8 mouse cellular contexts compared by ENCODE assay signal in genomic region chr2:165856611-165857200, GRCm38 (mm10). TPM values are rescaled to one million over a fixed set of nuclear protein-coding genes. Genes with fewer than 3 reads are reported as not detected.
DNase-seq lines count a peak whose midpoint lies in the region; ATAC-seq and TF ChIP-seq lines count a peak whose summit lies in the region.

No protein-coding gene starts in this region.

- no peak overlapping the region for H3K4me2 ChIP-seq in forebrain, embryonic 11.5 days (ENCODE audit: low read depth, low read length, severe bottlenecking)
- H3K4me2 ChIP-seq in limb, embryonic 14.5 days (replicated peaks; ENCODE audit: low read depth, low read length, severe bottlenecking), result no peak overlapping the region

- intact Hi-C loops in left cerebral cortex, postnatal 14 days (cut with DNase I), result no loop called here

- 75% methylated on average over 7 of the region's 7 CpGs for WGBS in forebrain, embryonic 11.5 days
- WGBS in limb, embryonic 14.5 days, result 66% methylated on average over 7 of the region's 7 CpGs

- no peaks in the 10 kb centered on the region for H3K9me3 ChIP-seq in forebrain, embryonic 11.5 days (ENCODE audit: control insufficient read depth, low read length)
- no peaks in the 10 kb centered on the region for H3K9me3 ChIP-seq in limb, embryonic 14.5 days (ENCODE audit: control insufficient read depth, low read length)

- no peak for TF ChIP-seq POLR2A in limb, embryonic 14.5 days (IDR thresholded peaks at IDR 0.05; ENCODE audit: borderline replicate concordance, extremely low read depth, insufficient read depth, insufficient read length)

- H3K27me3 ChIP-seq in forebrain, embryonic 11.5 days (ENCODE audit: control insufficient read depth, insufficient read depth, low read length), result no peaks in the 10 kb centered on the region
- no peaks in the 10 kb centered on the region for H3K27me3 ChIP-seq in limb, embryonic 14.5 days (ENCODE audit: control insufficient read depth, insufficient read depth, low read length)

- peak; percentile 67 for DNase-seq in cerebellum, adult 9-10 months
- DNase-seq in cerebellum, postnatal 10 days, result no peak
- peak; percentile 44 for DNase-seq in 3134 (ENCODE audit: extremely low read depth, insufficient read length, low spot score)
- DNase-seq in forebrain, embryonic 11.5 days (ENCODE audit: low spot score), result no peak
- DNase-seq in limb, embryonic 14.5 days (ENCODE audit: low spot score), result no peak
- DNase-seq in adrenal gland, adult 2 months, result no peak
- no peak for DNase-seq in left cerebral cortex, postnatal 14 days (ENCODE audit: low spot score in 2 of 2)

- H3K36me3 ChIP-seq in forebrain, embryonic 11.5 days (ENCODE audit: control insufficient read depth, insufficient read depth, low read length), result no peaks in the 10 kb centered on the region; the same call in 1 of the 2 replicates
- H3K36me3 ChIP-seq in limb, embryonic 14.5 days (ENCODE audit: control insufficient read depth, insufficient read depth, low read length), result peaks cover 8% of the 10 kb centered on the region; the same call in 1 of the 2 replicates

- H3K9ac ChIP-seq in forebrain, embryonic 11.5 days (ENCODE audit: low read length), result peak overlapping the region; percentile 8; the same call in 1 of the 2 replicates
- H3K9ac ChIP-seq in limb, embryonic 14.5 days (ENCODE audit: low read depth, low read length, severe bottlenecking), result no peak overlapping the region

- no peak for ATAC-seq in forebrain, embryonic 11.5 days (replicated peaks; ENCODE audit: low FRiP score)
- no peak for ATAC-seq in limb, embryonic 14.5 days (ENCODE audit: low FRiP score, low read depth)
- no peak for ATAC-seq in monocyte, adult 5-6 weeks (replicated peaks; ENCODE audit: insufficient number of reproducible peaks, low FRiP score, low TSS enrichment, poor library complexity, severe bottlenecking)

- no peak overlapping the region for H3K4me3 ChIP-seq in forebrain, embryonic 11.5 days (ENCODE audit: low read depth, low read length)
- H3K4me3 ChIP-seq in limb, embryonic 14.5 days (replicated peaks; ENCODE audit: low read length), result no peak overlapping the region

- peaks cover 42% of the 10 kb centered on the region for H3K4me1 ChIP-seq in forebrain, embryonic 11.5 days (replicated peaks; ENCODE audit: control insufficient read depth, insufficient read depth, low read length)
- peaks cover 55% of the 10 kb centered on the region for H3K4me1 ChIP-seq in limb, embryonic 14.5 days (ENCODE audit: control insufficient read depth, insufficient read depth, low read length)

- peak overlapping the region; percentile 84 for H3K27ac ChIP-seq in forebrain, embryonic 11.5 days (ENCODE audit: low read depth, low read length)
- H3K27ac ChIP-seq in limb, embryonic 14.5 days (replicated peaks; ENCODE audit: low read depth, low read length), result peak overlapping the region; percentile 88

RNA-seq across cellular contexts. Expression of gene Zmynd8, which starts 42.1 kb away (rescaled TPM):
- polyA plus RNA-seq in forebrain, embryonic 11.5 days (2014; fragmentation: Nextera tagmentation; extraction: Ambion mirVana), result 54.3 and 61.5 TPM in 2 replicates
- 47.6 and 49.5 TPM in 2 replicates for polyA plus RNA-seq in limb, embryonic 14.5 days (2012; rRNA removed)
- 30.2 and 39.8 TPM in 2 replicates for polyA plus RNA-seq in limb, embryonic 14.5 days (2014; fragmentation: Nextera tagmentation; extraction: Ambion mirVana)
- total RNA-seq in adrenal gland, adult 2 months (2021), result 10 to 100 TPM; 53.9 to 56.5 TPM
- 21.3 and 22.2 TPM in 2 replicates for polyA plus RNA-seq in adrenal gland, adult 2 months (2012; rRNA removed)
- total RNA-seq in left cerebral cortex, postnatal 14 days (2021), result 100 to 1,000 TPM; 130 to 171 TPM
- total RNA-seq in monocyte, adult 5-6 weeks (2017), result 42.6 to 54.2 TPM (median 44.4 TPM) in 3 replicates

Comparison
In these comparisons a context has a peak if more than half of its experiments do, and no peak if none do; other contexts are left out.
1. DNase-seq: peak in cerebellum, adult 9-10 months (single experiment) and 3134 (single experiment); none in cerebellum, postnatal 10 days (0 of 2), forebrain, embryonic 11.5 days (single experiment), limb, embryonic 14.5 days (single experiment), adrenal gland, adult 2 months (single experiment) and left cerebral cortex, postnatal 14 days (0 of 2).